ENCODE assay signal across 8 mouse cellular contexts in genomic region chr17:87745926-87746888, GRCm38 (mm10). TPM values are rescaled to one million over a fixed set of nuclear protein-coding genes. Genes with fewer than 3 reads are reported as not detected.
DNase-seq lines count a peak whose midpoint lies in the region; ATAC-seq and TF ChIP-seq lines count a peak whose summit lies in the region.

No protein-coding gene starts in this region.

- no peaks in the 10 kb centered on the region for H3K79me3 ChIP-seq in C2C12 (ENCODE audit: low read depth)

- ATAC-seq in neural tube, embryonic 15.5 days (ENCODE audit: low FRiP score): peak; percentile 86

- intact Hi-C loops in heart, postnatal 10 days (cut with DNase I): no loop called here

- peak overlapping the region; percentile 63 for H3K9ac ChIP-seq in neural tube, embryonic 15.5 days (replicated peaks)

- 5% methylated on average over 101 of the region's 101 CpGs for WGBS in embryonic facial prominence, embryonic 10.5 days
- 6% methylated on average over 101 of the region's 101 CpGs for WGBS in lung, adult 2 months
- under 1% methylated on average over 100 of the region's 101 CpGs for WGBS in neural tube, embryonic 15.5 days

- TF ChIP-seq CTCF in C2C12 (IDR thresholded peaks at IDR 0.05; ENCODE audit: control insufficient read depth, insufficient read depth, insufficient read length): no peak
- no peak for TF ChIP-seq CTCF in lung, adult 2 months (IDR thresholded peaks at IDR 0.05; ENCODE audit: insufficient read depth, low read length)

- H3K4me3 ChIP-seq in C2C12 (ENCODE audit: insufficient read depth, poor library complexity, severe bottlenecking): no peak overlapping the region
- H3K4me3 ChIP-seq in embryonic facial prominence, embryonic 10.5 days: peak overlapping the region; percentile 67
- H3K4me3 ChIP-seq in lung, adult 2 months (replicated peaks; ENCODE audit: extremely low read depth, low read depth, low read length): peak overlapping the region; percentile 56
- H3K4me3 ChIP-seq in neural tube, embryonic 15.5 days (replicated peaks): peak overlapping the region; percentile 55

- TF ChIP-seq POLR2A in lung, adult 2 months (IDR thresholded peaks at IDR 0.05; ENCODE audit: borderline replicate concordance, extremely low read depth, low read depth, low read length): no peak

- peak overlapping the region; percentile 61 for H3K27ac ChIP-seq in embryonic facial prominence, embryonic 10.5 days (replicated peaks)
- peak overlapping the region; percentile 78 for H3K27ac ChIP-seq in neural tube, embryonic 15.5 days (replicated peaks)

- peaks cover 31% of the 10 kb centered on the region for H3K4me1 ChIP-seq in embryonic facial prominence, embryonic 10.5 days
- H3K4me1 ChIP-seq in lung, adult 2 months (ENCODE audit: control insufficient read depth, insufficient read depth, low read length): no peaks in the 10 kb centered on the region
- H3K4me1 ChIP-seq in neural tube, embryonic 15.5 days: peaks cover 20% of the 10 kb centered on the region

- H3K4me2 ChIP-seq in neural tube, embryonic 15.5 days: peak overlapping the region; percentile 95

- H3ac ChIP-seq in C2C12 (ENCODE audit: control insufficient read depth, insufficient read length, low read depth): peak overlapping the region; percentile 49

- no peaks in the 10 kb centered on the region for H3K79me2 ChIP-seq in C2C12 (ENCODE audit: control insufficient read depth, insufficient read depth)

- H3K9me3 ChIP-seq in embryonic facial prominence, embryonic 10.5 days: peaks cover 7% of the 10 kb centered on the region; the same call in 1 of the 2 replicates
- H3K9me3 ChIP-seq in neural tube, embryonic 15.5 days (replicated peaks): no peaks in the 10 kb centered on the region

- H3K27me3 ChIP-seq in C2C12 (ENCODE audit: control insufficient read depth, insufficient read depth, insufficient read length): no peaks in the 10 kb centered on the region
- H3K27me3 ChIP-seq in embryonic facial prominence, embryonic 10.5 days (replicated peaks; ENCODE audit: low read depth, poor library complexity, severe bottlenecking): peaks cover 67% of the 10 kb centered on the region
- peaks cover 44% of the 10 kb centered on the region for H3K27me3 ChIP-seq in neural tube, embryonic 15.5 days (replicated peaks)

- H3K36me3 ChIP-seq in C2C12 (ENCODE audit: control insufficient read depth, insufficient read depth): no peaks in the 10 kb centered on the region
- H3K36me3 ChIP-seq in embryonic facial prominence, embryonic 10.5 days (replicated peaks): no peaks in the 10 kb centered on the region
- H3K36me3 ChIP-seq in neural tube, embryonic 15.5 days: no peaks in the 10 kb centered on the region

- peak; percentile 60 for DNase-seq in adrenal gland, adult 2 months
- DNase-seq in embryonic facial prominence, embryonic 10.5 days (ENCODE audit: low spot score): peak; percentile 68
- DNase-seq in heart, postnatal 10 days: peak; percentile 22 to 39
- peak; percentile 40 to 68 for DNase-seq in layer of hippocampus, adult 8-10 months (ENCODE audit: low spot score in 2 of 2)
- DNase-seq in lung, adult 2 months: peak; percentile 10
- peak; percentile 20 for DNase-seq in yolk sac, embryonic 10.5 days (ENCODE audit: low spot score)

TF ChIP-seq in C2C12, 6 proteins besides CTCF, POLR2A, EP300 and RAD21:
- TF ChIP-seq MAX (IDR thresholded peaks at IDR 0.05) (no peak), CEBPB (IDR thresholded peaks at IDR 0.05; ENCODE audit: low read depth) (no peak), FOSL1 (IDR thresholded peaks at IDR 0.05; ENCODE audit: insufficient read depth, low read length, poor library complexity, severe bottlenecking) (no peak), MYOD1 (IDR thresholded peaks at IDR 0.05; ENCODE audit: control insufficient read depth, insufficient read length, low read depth) (no peak)

RNA-seq across cellular contexts. Expression of gene Kcnk12, which starts 51.6 kb away (rescaled TPM):
- polyA plus RNA-seq in C2C12 (2012; fragmentation: generic; extraction: Trizol): 0.30 TPM
- under 1 TPM; 0.28 to 0.66 TPM for total RNA-seq in adrenal gland, adult 2 months (2021)
- 0.72 and 1.2 TPM in 2 replicates for polyA plus RNA-seq in adrenal gland, adult 2 months (2012; rRNA removed)
- polyA plus RNA-seq in embryonic facial prominence, embryonic 10.5 days (2016; fragmentation: Nextera tagmentation; extraction: Ambion mirVana): 0.10 TPM in 1 of 2 replicates, not detected in the other
- total RNA-seq in heart, postnatal 10 days (2021): under 1 TPM in 1 of 2 experiments, not detected in 1; 0.12 TPM
- total RNA-seq in layer of hippocampus, adult 8-10 months (2022): 10 to 100 TPM; 21.5 to 23.8 (median 22.6) TPM
- 6.7 and 11.1 TPM in 2 replicates for polyA plus RNA-seq in lung, adult 2 months (2012; rRNA removed)
- polyA plus RNA-seq in neural tube, embryonic 15.5 days (2015; fragmentation: Nextera tagmentation; extraction: Ambion mirVana): 1.3 and 1.7 TPM in 2 replicates

Comparison
In these comparisons a context has a peak if more than half of its experiments do, and no peak if none do; other contexts are left out.
1. DNase-seq: peak in every context shown above with its lines; median percentile 68 in embryonic facial prominence, embryonic 10.5 days; 60 in adrenal gland, adult 2 months; 54 in layer of hippocampus, adult 8-10 months; 30 in heart, postnatal 10 days; 20 in yolk sac, embryonic 10.5 days; 10 in lung, adult 2 months.